Mouse (Mus musculus) MEL (cell line): Measurements from ENCODE around the gene Srpk3. TPM values are rescaled to one million over a fixed set of nuclear protein-coding genes. Genes with fewer than 3 reads are reported as not detected.

ENCODE experiments used
- DNase-seq: peaks from one replicate; pipeline ENCODE4 v3.0.0; 2011; ENCODE audit warnings: low read depth, low spot score
- H3K27ac ChIP-seq: 2 replicates; pipeline ENCODE4 v1.5.1; 2012; ENCODE audit warnings: low read depth, mild to moderate bottlenecking, control low read depth, low read length, moderate library complexity; ENCODE audit not compliant: control insufficient read depth
- H3K27me3 ChIP-seq, 2 experiments: fragments of 150-350 bp in 1 of 2; sonication (generic) in 1 of 2; 2 replicates each; pipeline ENCODE4 v1.6.1; 2012; ENCODE audit warnings: low read length in 2 of 2, mild to moderate bottlenecking in 2 of 2, improper control_type of control experiment in 1 of 2, moderate library complexity in 1 of 2; ENCODE audit not compliant: insufficient read depth in 2 of 2, control insufficient read depth in 1 of 2
- H3K36me3 ChIP-seq, 2 experiments: 2 replicates each; pipeline ENCODE4 v1.6.1; 2012 to 2014; ENCODE audit warnings: low read length in 2 of 2, improper control_type of control experiment in 1 of 2, inconsistent platforms in 1 of 2, mild to moderate bottlenecking in 1 of 2; ENCODE audit not compliant: insufficient read depth in 2 of 2, control insufficient read depth in 1 of 2
- H3K4me1 ChIP-seq, 2 experiments: fragments of 150-350 bp in 1 of 2; sonication (generic) in 1 of 2; 2 replicates each; pipeline ENCODE4 v1.6.1; 2012; ENCODE audit warnings: low read length in 2 of 2, improper control_type of control experiment in 1 of 2, mild to moderate bottlenecking in 1 of 2; ENCODE audit not compliant: insufficient read depth in 2 of 2, control insufficient read depth in 1 of 2
- H3K4me3 ChIP-seq, 2 experiments: fragments of 150-350 bp in 1 of 2; sonication (generic) in 1 of 2; 2 replicates each; pipeline ENCODE4 v1.5.1; 2012; ENCODE audit warnings: low read depth in 2 of 2, low read length in 2 of 2, mild to moderate bottlenecking in 2 of 2, moderate library complexity in 2 of 2, control low read depth in 1 of 2, improper control_type of control experiment in 1 of 2; ENCODE audit not compliant: control insufficient read depth in 1 of 2, insufficient read depth in 1 of 2
- H3K79me2 ChIP-seq: 2 replicates; pipeline ENCODE4 v1.6.1; 2012; ENCODE audit warnings: mild to moderate bottlenecking, low read length, moderate library complexity; ENCODE audit not compliant: control insufficient read depth, poor library complexity, insufficient read depth
- H3K9ac ChIP-seq: 2 replicates; pipeline ENCODE4 v1.6.1; 2012; ENCODE audit warnings: low read depth, mild to moderate bottlenecking, control low read depth, low read length, moderate library complexity; ENCODE audit not compliant: control insufficient read depth, poor library complexity, severe bottlenecking
- H3K9me3 ChIP-seq: fragments of 150-350 bp; sonication (generic); replicated peaks from 2 replicates; pipeline ENCODE4 v1.6.1; 2012; ENCODE audit warnings: mild to moderate bottlenecking, low read length, improper control_type of control experiment, moderate library complexity; ENCODE audit not compliant: insufficient read depth
- BHLHE40 ChIP-seq: IDR thresholded peaks from 2 replicates; pipeline ENCODE4 v1.6.1; 2012; ENCODE audit warnings: low read depth, mild to moderate bottlenecking, inconsistent platforms, low read length, improper control_type of control experiment, borderline replicate concordance
- CHD2 ChIP-seq: IDR thresholded peaks from 2 replicates; pipeline ENCODE4 v1.6.1; 2011; ENCODE audit warnings: low read length, improper control_type of control experiment
- CTCF ChIP-seq, 3 experiments: IDR thresholded peaks in 2 of 3; conservative IDR thresholded peaks in 1 of 3; 2 replicates each; pipeline ENCODE4 v1.5.1; 2011 to 2012; ENCODE audit warnings: low read length in 3 of 3, low read depth in 2 of 3, mild to moderate bottlenecking in 2 of 3, improper control_type of control experiment in 1 of 3, inconsistent platforms in 1 of 3, mixed read lengths in 1 of 3, moderate library complexity in 1 of 3; ENCODE audit not compliant: control insufficient read depth in 1 of 3, insufficient read depth in 1 of 3, poor library complexity in 1 of 3, severe bottlenecking in 1 of 3
- E2F4 ChIP-seq: IDR thresholded peaks from 2 replicates; pipeline ENCODE4 v1.6.1; 2011; ENCODE audit warnings: low read depth, low read length, improper control_type of control experiment, borderline replicate concordance
- ELF1 ChIP-seq: IDR thresholded peaks from 2 replicates; pipeline ENCODE4 v1.6.1; 2014; ENCODE audit warnings: low read depth, mild to moderate bottlenecking, inconsistent platforms, low read length, improper control_type of control experiment, moderate library complexity
- EP300 ChIP-seq, 2 experiments: IDR thresholded peaks; 2 replicates each; pipeline ENCODE4 v1.6.1; 2011; ENCODE audit warnings: improper control_type of control experiment in 2 of 2, low read length in 2 of 2, low read depth in 1 of 2, mild to moderate bottlenecking in 1 of 2
- GABPA ChIP-seq: IDR thresholded peaks from 2 replicates; pipeline ENCODE4 v1.6.1; 2012; ENCODE audit warnings: low read depth, mild to moderate bottlenecking, inconsistent platforms, low read length, improper control_type of control experiment, moderate library complexity
- GATA1 ChIP-seq: IDR thresholded peaks from 2 replicates; pipeline ENCODE4 v1.6.1; 2011; ENCODE audit warnings: low read depth, low read length, improper control_type of control experiment
- HCFC1 ChIP-seq: IDR thresholded peaks from 2 replicates; pipeline ENCODE4 v1.6.1; 2012; ENCODE audit warnings: low read depth, mild to moderate bottlenecking, inconsistent platforms, low read length, improper control_type of control experiment, moderate library complexity
- JUND ChIP-seq: IDR thresholded peaks from 2 replicates; pipeline ENCODE4 v1.6.1; 2011; ENCODE audit warnings: low read depth, mild to moderate bottlenecking, improper control_type of control experiment, low read length
- KAT2A ChIP-seq: conservative IDR thresholded peaks from 2 replicates; pipeline ENCODE4 v1.6.1; 2012; ENCODE audit warnings: low read depth, low read length, improper control_type of control experiment, inconsistent platforms
- MAX ChIP-seq: IDR thresholded peaks from 2 replicates; pipeline ENCODE4 v1.6.1; 2011; ENCODE audit warnings: low read length, improper control_type of control experiment
- MEF2A ChIP-seq: IDR thresholded peaks from 2 replicates; pipeline ENCODE4 v1.6.1; 2014; ENCODE audit warnings: low read depth, mild to moderate bottlenecking, inconsistent platforms, low read length, improper control_type of control experiment; ENCODE audit not compliant: poor library complexity, insufficient replicate concordance, severe bottlenecking; ENCODE audit errors: extremely low read depth
- MXI1 ChIP-seq: IDR thresholded peaks from 2 replicates; pipeline ENCODE4 v1.6.1; 2011; ENCODE audit warnings: mild to moderate bottlenecking, low read depth, low read length, improper control_type of control experiment
- MYB ChIP-seq: IDR thresholded peaks from 2 replicates; pipeline ENCODE4 v1.6.1; 2011; ENCODE audit warnings: mild to moderate bottlenecking, low read depth, low read length, improper control_type of control experiment
- MYC ChIP-seq: IDR thresholded peaks from 2 replicates; pipeline ENCODE4 v1.6.1; 2011; ENCODE audit warnings: low read depth, mild to moderate bottlenecking, low read length, improper control_type of control experiment, moderate library complexity
- NELFE ChIP-seq: IDR thresholded peaks from 2 replicates; pipeline ENCODE4 v1.6.1; 2011; ENCODE audit warnings: low read depth, low read length, improper control_type of control experiment
- NRF1 ChIP-seq: IDR thresholded peaks from 2 replicates; pipeline ENCODE4 v1.6.1; 2014; ENCODE audit warnings: low read depth, mild to moderate bottlenecking, inconsistent platforms, low read length, improper control_type of control experiment, moderate library complexity; ENCODE audit not compliant: poor library complexity, insufficient read depth, severe bottlenecking
- POLR2A ChIP-seq, 2 experiments: IDR thresholded peaks; 2 replicates each; pipeline ENCODE4 v1.6.1; 2011 to 2012; ENCODE audit warnings: low read length in 2 of 2, mild to moderate bottlenecking in 2 of 2, control low read depth in 1 of 2, improper control_type of control experiment in 1 of 2, low read depth in 1 of 2, moderate library complexity in 1 of 2; ENCODE audit not compliant: control insufficient read depth in 1 of 2, insufficient read depth in 1 of 2, poor library complexity in 1 of 2
- POLR2AphosphoS2 ChIP-seq: IDR thresholded peaks from 2 replicates; pipeline ENCODE4 v1.6.1; 2011; ENCODE audit warnings: low read length, improper control_type of control experiment
- POLR2AphosphoS5 ChIP-seq: IDR thresholded peaks from 2 replicates; pipeline ENCODE4 v1.6.1; 2012; ENCODE audit warnings: low read depth, borderline replicate concordance, mild to moderate bottlenecking, inconsistent platforms, low read length, moderate library complexity, mixed read lengths
- SIN3A ChIP-seq: IDR thresholded peaks from 2 replicates; pipeline ENCODE4 v1.6.1; 2012; ENCODE audit warnings: low read length, improper control_type of control experiment, inconsistent platforms
- SMC3 ChIP-seq: IDR thresholded peaks from 2 replicates; pipeline ENCODE4 v1.6.1; 2011; ENCODE audit warnings: low read depth, low read length, improper control_type of control experiment
- TAL1 ChIP-seq: IDR thresholded peaks from 2 replicates; pipeline ENCODE4 v1.6.1; 2012; ENCODE audit warnings: mild to moderate bottlenecking, inconsistent platforms, low read length, moderate library complexity, mixed read lengths
- TBP ChIP-seq: IDR thresholded peaks from 2 replicates; pipeline ENCODE4 v1.8.0; 2011; ENCODE audit warnings: low read depth, low read length, improper control_type of control experiment
- TCF12 ChIP-seq: IDR thresholded peaks from 2 replicates; pipeline ENCODE4 v1.6.1; 2014; ENCODE audit warnings: low read depth, mild to moderate bottlenecking, inconsistent platforms, low read length, improper control_type of control experiment, moderate library complexity
- UBTF ChIP-seq: IDR thresholded peaks from 2 replicates; pipeline ENCODE4 v1.6.1; 2012; ENCODE audit warnings: low read depth, mild to moderate bottlenecking, inconsistent platforms, low read length, improper control_type of control experiment, moderate library complexity, borderline replicate concordance; ENCODE audit not compliant: insufficient read depth
- USF1 ChIP-seq: IDR thresholded peaks from 2 replicates; pipeline ENCODE4 v1.6.1; 2014; ENCODE audit warnings: low read depth, mild to moderate bottlenecking, inconsistent platforms, low read length, improper control_type of control experiment, moderate library complexity
- ZMIZ1 ChIP-seq: IDR thresholded peaks from 2 replicates; pipeline ENCODE4 v1.6.1; 2012; ENCODE audit warnings: low read depth, mild to moderate bottlenecking, inconsistent platforms, low read length, improper control_type of control experiment, moderate library complexity
- polyA plus RNA-seq, 2 experiments: library from polyadenylated mRNA; stranded (reverse) in 1 of 2; unstranded in 1 of 2; fragments of >175 nt in 1 of 2; fragments of >200 nt in 1 of 2; gene quantifications; 2 replicates each; pipeline versions ENCODE4 v1.2.1 to v1.2.4; 2012; ENCODE audit warnings: low replicate concordance in 2 of 2, low read depth in 1 of 2; ENCODE audit not compliant: insufficient read length in 2 of 2, insufficient read depth in 1 of 2, missing spikeins in 1 of 2
- total RNA-seq: library from RNA; depleted of rRNA; stranded (reverse); fragments of 300-350 nt; gene quantifications from 2 replicates; pipeline ENCODE4 v1.2.3, GENCODE M21; 2012

The Srpk3 gene
- total and polyA plus RNA-seq, 3 experiments = 0.17 to 0.31 TPM; not detected in 1

GRCm38 (mm10) chrX:73786364-73787224 lies 12.4 kb downstream of the Srpk3 start, which contains the start of the genes Idh3g and Ssr4:
Gene Idh3g (minus strand): TSS chrX:73786897.
Gene Ssr4 (plus strand): TSS chrX:73787028.
- Histone ChIP-seq H3K27ac (peak within 1 kb of the TSS; percentile 96), H3K9ac (peak within 1 kb of the TSS; percentile 93), H3K27me3 (no peaks in the 10 kb centered on the region), H3K36me3 (peaks cover 6 to 20% of the 10 kb centered on the region in 2 experiments; a peak in 3 of 4 replicates), H3K79me2 (peaks cover 57% of the 10 kb centered on the region), H3K4me1 (peaks cover 0 to 18% of the 10 kb centered on the region in 2 experiments; a peak in 3 of 4 replicates), H3K4me3 (peak within 1 kb of the TSS; percentile 68 to 95), H3K9me3 (no peaks in the 10 kb centered on the region)
- DNase-seq = peak; percentile 97
- TF ChIP-seq TAL1 = no peak
- no peak for TF ChIP-seq SMC3
- TF ChIP-seq GABPA = no peak
- TF ChIP-seq BHLHE40 = no peak
- TF ChIP-seq GATA1 = no peak
- TF ChIP-seq JUND = no peak
- TF ChIP-seq CTCF (IDR thresholded peaks at IDR 0.05 in 2 of 3, conservative IDR thresholded peaks at IDR 0.05 in 1 of 3; ENCODE audit: control insufficient read depth in 1 of 3, insufficient read depth in 1 of 3, low read depth in 2 of 3, low read length in 3 of 3, poor library complexity in 1 of 3, severe bottlenecking in 1 of 3) = peak; percentile 7 to 28 (median 9); a peak in 1 of 6 replicates
- TF ChIP-seq MEF2A = no peak
- peak; percentile 56 for TF ChIP-seq SIN3A
- TF ChIP-seq MAX = peak; percentile 83
- TF ChIP-seq POLR2AphosphoS5 = peak; percentile 54; the same call in 1 of the 2 replicates
- TF ChIP-seq CHD2 = peak; percentile 97
- no peak for TF ChIP-seq EP300 (IDR thresholded peaks at IDR 0.05; ENCODE audit: low read depth in 1 of 2, low read length in 2 of 2)
- TF ChIP-seq UBTF = no peak
- peak; percentile 74 for TF ChIP-seq NELFE
- TF ChIP-seq USF1 = peak; percentile 47; the same call in 1 of the 2 replicates
- TF ChIP-seq MYB = peak; percentile 55; the same call in 1 of the 2 replicates
- peak; percentile 52; the same call in 1 of the 2 replicates for TF ChIP-seq ZMIZ1
- TF ChIP-seq TBP = peak; percentile 60; the same call in 1 of the 2 replicates
- peak; percentile 88 for TF ChIP-seq NRF1
- TF ChIP-seq MYC = peak; percentile 80
- no peak; the same call in 1 of the 2 replicates for TF ChIP-seq KAT2A
- TF ChIP-seq TCF12 = peak; percentile 21
- TF ChIP-seq ELF1 = peak; percentile 84
- no peak for TF ChIP-seq E2F4
- peak; percentile 86 for TF ChIP-seq HCFC1
- TF ChIP-seq POLR2AphosphoS2 = 0 out of 2 replicates have a peak, but pooled peaks have one; percentile 69
- peak; percentile 80 for TF ChIP-seq MXI1
- peak; percentile 51 to 77; a peak in 3 of 4 replicates for TF ChIP-seq POLR2A (IDR thresholded peaks at IDR 0.05; ENCODE audit: control insufficient read depth in 1 of 2, insufficient read depth in 1 of 2, low read depth in 1 of 2, low read length in 2 of 2, poor library complexity in 1 of 2)
